Mouse (Mus musculus): ENCODE measurements at regions not wholly inside any gene's neighbourhood (a gene's known extent, or its start where the extent isn't known, plus 50 kb on each side); places are given as distances from the start of the nearest gene placed in this dataset.

DNA sequence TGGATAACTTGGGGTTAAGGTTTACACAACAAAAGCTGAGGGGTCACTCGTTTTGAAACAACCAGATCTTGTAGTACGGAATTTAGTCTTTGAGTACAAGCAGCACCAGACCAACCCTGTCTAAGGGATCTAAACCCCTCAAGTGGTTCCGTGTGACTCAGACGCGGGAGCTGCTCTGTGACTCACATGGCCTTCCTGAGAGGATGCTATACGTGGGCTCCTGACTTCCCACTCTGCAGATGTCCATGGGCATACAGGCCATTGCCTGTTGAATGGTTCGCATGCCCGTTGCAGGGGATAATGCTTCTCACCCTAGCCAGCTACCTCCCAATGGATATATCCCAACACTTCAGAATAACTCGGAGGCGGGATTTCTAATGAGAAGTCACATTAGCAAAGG lies 86.5 kb downstream of the Tpra1 start:
- Histone ChIP-seq H3K36me3 (ENCODE audit: control insufficient read depth in 1 of 2, insufficient read depth in 2 of 2, low read length in 2 of 2) (peaks cover 0 to 11% of the 10 kb centered on the region in 2 experiments; a peak in 2 of 4 replicates), H3K4me3 (ENCODE audit: control insufficient read depth in 1 of 2, insufficient read depth in 1 of 2, low read depth in 2 of 2, low read length in 2 of 2) (no peak overlapping the region)
- TF ChIP-seq MYB (IDR thresholded peaks at IDR 0.05; ENCODE audit: low read depth, low read length) (no peak), CHD2 (IDR thresholded peaks at IDR 0.05; ENCODE audit: low read length) (no peak)

DNA sequence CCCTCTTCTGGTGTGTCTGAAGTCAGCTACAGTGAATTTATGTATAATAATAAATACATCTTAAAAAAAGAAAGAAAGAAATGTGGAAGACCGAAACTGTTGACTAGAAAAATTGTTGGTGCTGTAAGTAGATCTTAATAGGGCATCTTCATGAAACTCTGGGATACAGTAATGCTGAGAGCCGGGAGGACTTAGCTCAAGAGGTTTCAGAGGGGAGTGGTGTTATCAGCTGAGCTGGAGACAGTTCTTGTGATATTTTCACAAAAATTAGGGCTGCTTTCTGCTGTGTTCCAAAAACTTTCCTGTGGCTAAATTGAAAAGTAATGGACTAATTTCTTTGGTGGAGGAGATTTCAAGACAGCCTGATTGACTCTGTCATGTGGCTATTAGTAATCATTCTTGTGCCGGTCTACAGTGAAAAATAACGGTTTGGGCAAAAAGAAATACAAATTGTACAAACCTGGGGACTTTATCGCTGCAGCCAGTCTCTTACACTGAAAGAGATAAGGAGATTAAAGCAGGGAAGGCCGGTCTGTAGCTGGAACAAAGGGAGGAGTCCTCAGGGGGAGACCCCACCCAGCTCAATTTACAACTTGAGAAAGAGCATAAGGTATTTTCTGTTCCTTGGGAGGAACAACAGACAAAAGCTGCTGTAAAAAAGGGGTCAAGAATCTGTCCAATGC lies 87.7 kb downstream of the Tpra1 start:
- Histone ChIP-seq H3K27me3 (ENCODE audit: control insufficient read depth in 1 of 2, insufficient read depth in 2 of 2, low read length in 2 of 2) (no peaks in the 10 kb centered on the region; a peak in 1 of 4 replicates), H3K9me3 (replicated peaks; ENCODE audit: insufficient read depth, low read length) (no peaks in the 10 kb centered on the region), H3K4me3 (ENCODE audit: control insufficient read depth in 1 of 2, insufficient read depth in 1 of 2, low read depth in 2 of 2, low read length in 2 of 2) (no peak overlapping the region), H3K36me3 (ENCODE audit: control insufficient read depth in 1 of 2, insufficient read depth in 2 of 2, low read length in 2 of 2) (peaks cover 0 to 11% of the 10 kb centered on the region in 2 experiments; a peak in 2 of 4 replicates), H3K27ac (ENCODE audit: control insufficient read depth, low read depth, low read length) (peak overlapping the region; percentile 25; the same call in 1 of the 2 replicates), H3K79me2 (ENCODE audit: control insufficient read depth, insufficient read depth, low read length, poor library complexity) (no peaks in the 10 kb centered on the region), H3K4me1 (ENCODE audit: control insufficient read depth in 1 of 2, insufficient read depth in 2 of 2, low read length in 2 of 2) (peaks cover 0 to 8% of the 10 kb centered on the region in 2 experiments; a peak in 3 of 4 replicates), H3K9ac (ENCODE audit: control insufficient read depth, low read depth, low read length, poor library complexity, severe bottlenecking) (no peak overlapping the region)
- peak; percentile 34 for DNase-seq (ENCODE audit: low read depth, low spot score)
- TF ChIP-seq MYC (IDR thresholded peaks at IDR 0.05; ENCODE audit: low read depth, low read length) (no peak), BHLHE40 (IDR thresholded peaks at IDR 0.05; ENCODE audit: borderline replicate concordance, low read depth, low read length) (no peak), TCF12 (IDR thresholded peaks at IDR 0.05; ENCODE audit: low read depth, low read length) (peak; percentile 69; the same call in 1 of the 2 replicates), RAD21 (IDR thresholded peaks at IDR 0.05; ENCODE audit: low read depth, low read length) (no peak), GATA1 (IDR thresholded peaks at IDR 0.05; ENCODE audit: low read depth, low read length) (peak; percentile 78), MEF2A (IDR thresholded peaks at IDR 0.05; ENCODE audit: extremely low read depth, insufficient replicate concordance, low read depth, low read length, poor library complexity, severe bottlenecking) (no peak), ZC3H11A (IDR thresholded peaks at IDR 0.05; ENCODE audit: low read depth, low read length) (no peak), MXI1 (IDR thresholded peaks at IDR 0.05; ENCODE audit: low read depth, low read length) (0 out of 2 replicates have a peak, but pooled peaks have one; percentile 7), EP300 (IDR thresholded peaks at IDR 0.05; ENCODE audit: low read depth in 1 of 2, low read length in 2 of 2) (peak; percentile 53 to 75; a peak in 3 of 4 replicates)

More for the DNA sequence above, 86.5 kb downstream of the Tpra1 start:
- no peak for DNase-seq (ENCODE audit: low read depth, low spot score)
- no peaks in the 10 kb centered on the region; a peak in 1 of 4 replicates for H3K27me3 ChIP-seq (ENCODE audit: control insufficient read depth in 1 of 2, insufficient read depth in 2 of 2, low read length in 2 of 2)
- H3K9me3 ChIP-seq (replicated peaks; ENCODE audit: insufficient read depth, low read length), result no peaks in the 10 kb centered on the region
- H3K9ac ChIP-seq (ENCODE audit: control insufficient read depth, low read depth, low read length, poor library complexity, severe bottlenecking), result no peak overlapping the region
- H3K27ac ChIP-seq (ENCODE audit: control insufficient read depth, low read depth, low read length), result no peak overlapping the region
- H3K79me2 ChIP-seq (ENCODE audit: control insufficient read depth, insufficient read depth, low read length, poor library complexity), result no peaks in the 10 kb centered on the region
- peaks cover 0 to 8% of the 10 kb centered on the region in 2 experiments; a peak in 3 of 4 replicates for H3K4me1 ChIP-seq (ENCODE audit: control insufficient read depth in 1 of 2, insufficient read depth in 2 of 2, low read length in 2 of 2)

DNA sequence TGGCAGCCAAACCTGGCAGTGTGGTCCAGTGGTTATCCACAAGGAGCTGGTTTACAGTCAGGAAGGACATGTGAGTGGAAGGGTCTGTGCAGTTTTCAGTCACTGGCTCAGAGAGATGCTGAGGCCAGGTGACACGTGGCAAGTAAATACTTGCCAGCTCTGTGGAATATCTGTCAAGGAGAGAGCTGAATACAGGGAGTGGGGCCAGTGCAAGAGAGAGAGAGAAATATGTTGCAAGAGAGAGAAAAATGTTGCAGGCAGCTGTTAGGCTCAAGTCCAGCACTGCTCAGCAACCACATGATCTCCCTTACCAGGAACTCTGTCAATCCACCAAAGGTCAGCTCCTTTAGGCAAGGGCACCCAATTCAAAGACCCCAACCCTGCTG lies 88.2 kb downstream of the Tpra1 start:
- TF ChIP-seq MXI1 (IDR thresholded peaks at IDR 0.05; ENCODE audit: low read depth, low read length) (0 out of 2 replicates have a peak, but pooled peaks have one; percentile 5), TAL1 (IDR thresholded peaks at IDR 0.05; ENCODE audit: low read length) (no peak)
- H3K36me3 ChIP-seq (ENCODE audit: control insufficient read depth in 1 of 2, insufficient read depth in 2 of 2, low read length in 2 of 2), result peaks cover 0 to 11% of the 10 kb centered on the region in 2 experiments; a peak in 2 of 4 replicates
- peak overlapping the region; percentile 12; the same call in 1 of the 2 replicates for H3K27ac ChIP-seq (ENCODE audit: control insufficient read depth, low read depth, low read length)
- no peaks in the 10 kb centered on the region for H3K9me3 ChIP-seq (replicated peaks; ENCODE audit: insufficient read depth, low read length)
- H3K27me3 ChIP-seq (ENCODE audit: control insufficient read depth in 1 of 2, insufficient read depth in 2 of 2, low read length in 2 of 2), result no peaks in the 10 kb centered on the region; a peak in 1 of 4 replicates
- H3K9ac ChIP-seq (ENCODE audit: control insufficient read depth, low read depth, low read length, poor library complexity, severe bottlenecking), result no peak overlapping the region
- H3K79me2 ChIP-seq (ENCODE audit: control insufficient read depth, insufficient read depth, low read length, poor library complexity), result no peaks in the 10 kb centered on the region
- DNase-seq (ENCODE audit: low read depth, low spot score), result peak; percentile 24
- H3K4me3 ChIP-seq (ENCODE audit: control insufficient read depth in 1 of 2, insufficient read depth in 1 of 2, low read depth in 2 of 2, low read length in 2 of 2), result no peak overlapping the region
- H3K4me1 ChIP-seq (ENCODE audit: control insufficient read depth in 1 of 2, insufficient read depth in 2 of 2, low read length in 2 of 2), result peaks cover 0 to 8% of the 10 kb centered on the region in 2 experiments; a peak in 3 of 4 replicates

Measured in MEL (cell line).